Mouse (Mus musculus) limb, embryonic 12.5 days (tissue): Measurements from ENCODE around the gene Csrp1. TPM values are rescaled to one million over a fixed set of nuclear protein-coding genes. Genes with fewer than 3 reads are reported as not detected.

ENCODE experiments used
- ATAC-seq: fragments of 200-750 bp; cut with Nextera tagmentation; 2 replicates; pipeline ENCODE4 v1.8.0; 2017; ENCODE audit warnings: low read depth, moderate TSS enrichment; ENCODE audit not compliant: insufficient number of reproducible peaks, insufficient read depth, low FRiP score, low TSS enrichment
- H3K27ac ChIP-seq: fragments of 300-500 bp; sonication (generic); 2 replicates; pipeline ENCODE4 v1.5.1; 2016; ENCODE audit warnings: mild to moderate bottlenecking, moderate library complexity
- H3K27me3 ChIP-seq: fragments of 300-500 bp; sonication (generic); 2 replicates; pipeline ENCODE4 v1.6.1; 2016; ENCODE audit warnings: mild to moderate bottlenecking, moderate library complexity
- H3K36me3 ChIP-seq: fragments of 300-500 bp; sonication (generic); 2 replicates; pipeline ENCODE4 v1.6.1; 2016; ENCODE audit warnings: mild to moderate bottlenecking, moderate library complexity
- H3K4me1 ChIP-seq: fragments of 300-500 bp; sonication (generic); replicated peaks from 2 replicates; pipeline ENCODE4 v1.6.1; 2016
- H3K4me2 ChIP-seq: fragments of 300-500 bp; sonication (generic); 2 replicates; pipeline ENCODE4 v1.6.1; 2016; ENCODE audit warnings: mild to moderate bottlenecking, moderate library complexity
- H3K4me3 ChIP-seq: fragments of 300-500 bp; sonication (generic); replicated peaks from 2 replicates; pipeline ENCODE4 v1.5.1; 2016; ENCODE audit warnings: mild to moderate bottlenecking
- H3K9ac ChIP-seq: fragments of 300-500 bp; sonication (generic); replicated peaks from 2 replicates; pipeline ENCODE4 v1.6.1; 2016; ENCODE audit warnings: mild to moderate bottlenecking, moderate library complexity
- H3K9me3 ChIP-seq: fragments of 300-500 bp; sonication (generic); 2 replicates; pipeline ENCODE4 v1.6.1; 2016; ENCODE audit warnings: mild to moderate bottlenecking, moderate library complexity
- WGBS: fragments of 180-500 bp; shearing (Covaris S2); methylation state at CpG from one replicate; pipeline ENCODE4 v1.1.7; 2016; 5-methylcytosine and 5-hydroxymethylcytosine counted together
- polyA plus RNA-seq: library from polyadenylated mRNA; unstranded; fragments of >200 nt; fragmentation: Nextera tagmentation; extraction: Ambion mirVana; gene quantifications from 2 replicates; pipeline ENCODE4 v1.2.1, GENCODE M21; 2016

Csrp1 gene
- polyA plus RNA-seq, 1 experiment from 2014 or later, result 63.6 TPM

- no peak for ATAC-seq
- H3K4me2 ChIP-seq, result no peak overlapping the region
- H3K27me3 ChIP-seq, result no peaks in the 10 kb centered on the region
- 56% methylated on average over 3 of the region's 3 CpGs for WGBS
- H3K9ac ChIP-seq, result no peak overlapping the region
- H3K4me1 ChIP-seq, result peaks cover 19% of the 10 kb centered on the region
- no peaks in the 10 kb centered on the region for H3K9me3 ChIP-seq
- H3K36me3 ChIP-seq, result no peaks in the 10 kb centered on the region
- no peak overlapping the region for H3K4me3 ChIP-seq
- H3K27ac ChIP-seq, result no peak overlapping the region
These were observed 4.8 kb upstream of the Csrp1 start for GRCm38 (mm10) chr1:135714901-135715609.

- ATAC-seq, result peak; percentile 71
- Histone ChIP-seq H3K9me3 (no peaks in the 10 kb centered on the region), H3K27ac (no peak overlapping the region), H3K27me3 (no peaks in the 10 kb centered on the region), H3K4me1 (peaks cover 7% of the 10 kb centered on the region; the same call in 1 of the 2 replicates), H3K36me3 (no peaks in the 10 kb centered on the region), H3K4me2 (peak overlapping the region; percentile 31), H3K4me3 (no peak overlapping the region), H3K9ac (no peak overlapping the region)
- WGBS, result 21% methylated on average over 9 of the region's 9 CpGs
These were observed 375 bp upstream of the Csrp1 start for GRCm38 (mm10) chr1:135719486-135719885.

DNA sequence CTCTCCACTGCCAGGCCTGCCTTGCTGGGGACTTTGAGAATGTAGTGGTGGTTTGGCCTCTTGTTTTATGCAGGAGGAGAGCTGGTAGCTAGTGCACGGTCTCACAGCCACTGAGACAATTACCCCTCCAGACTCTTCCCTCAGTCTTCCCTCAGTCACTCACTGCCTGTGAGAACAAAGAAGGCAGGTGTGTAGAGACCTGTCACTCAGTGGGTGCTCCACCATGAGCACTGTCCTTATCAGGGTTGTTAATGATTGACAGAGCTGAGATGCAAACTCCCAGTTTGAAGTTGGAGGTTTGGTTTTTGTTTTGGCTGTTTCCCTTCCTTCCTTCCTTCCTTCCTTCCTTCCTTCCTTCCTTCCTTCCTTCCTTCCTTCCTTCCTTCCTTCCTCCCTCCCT lies 3.2 kb downstream of the Csrp1 start:
- Histone ChIP-seq H3K9ac (no peak overlapping the region), H3K27me3 (no peaks in the 10 kb centered on the region), H3K4me2 (no peak overlapping the region), H3K27ac (no peak overlapping the region), H3K4me3 (no peak overlapping the region), H3K36me3 (no peaks in the 10 kb centered on the region), H3K4me1 (peaks cover 3% of the 10 kb centered on the region; the same call in 1 of the 2 replicates), H3K9me3 (no peaks in the 10 kb centered on the region)
- no peak for ATAC-seq
- WGBS, result 47% methylated on average over 1 of the region's 1 CpGs

DNA sequence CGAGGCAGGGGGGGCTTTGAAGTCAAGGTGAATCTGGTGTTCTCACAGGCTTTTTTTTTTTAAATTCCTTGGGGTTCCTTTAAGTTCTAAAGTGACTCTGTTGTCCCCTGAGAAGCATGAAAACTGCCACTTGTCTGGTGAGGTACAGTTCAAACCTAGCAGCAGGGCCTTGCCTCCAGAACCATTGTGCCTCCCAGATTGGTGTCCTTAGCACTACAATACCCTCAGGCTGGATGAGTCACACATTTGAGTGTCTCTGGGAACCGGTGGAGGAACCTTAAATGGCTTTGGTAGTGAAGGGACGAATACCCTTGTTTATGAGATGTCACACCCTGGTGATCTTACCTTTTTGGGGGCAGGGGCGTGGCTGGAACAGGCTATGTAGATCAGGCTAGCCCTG lies 4.3 kb downstream of the Csrp1 start:
- H3K9ac ChIP-seq, result no peak overlapping the region
- H3K9me3 ChIP-seq, result no peaks in the 10 kb centered on the region
- H3K4me2 ChIP-seq, result no peak overlapping the region
- H3K4me1 ChIP-seq, result peaks cover 10% of the 10 kb centered on the region
- H3K27ac ChIP-seq, result no peak overlapping the region
- no peak for ATAC-seq
- H3K27me3 ChIP-seq, result no peaks in the 10 kb centered on the region
- 64% methylated on average over 4 of the region's 4 CpGs for WGBS
- H3K4me3 ChIP-seq, result no peak overlapping the region
- H3K36me3 ChIP-seq, result no peaks in the 10 kb centered on the region

GRCm38 (mm10) chr1:135725324-135725723 lies 5.5 kb downstream of the Csrp1 start:
- no peak overlapping the region for H3K4me2 ChIP-seq
- ATAC-seq, result no peak
- no peaks in the 10 kb centered on the region for H3K36me3 ChIP-seq
- no peak overlapping the region for H3K9ac ChIP-seq
- H3K4me1 ChIP-seq, result peaks cover 18% of the 10 kb centered on the region
- H3K27me3 ChIP-seq, result no peaks in the 10 kb centered on the region
- H3K27ac ChIP-seq, result no peak overlapping the region
- H3K4me3 ChIP-seq, result no peak overlapping the region
- no peaks in the 10 kb centered on the region for H3K9me3 ChIP-seq
- WGBS, result 89% methylated on average over 6 of the region's 6 CpGs

DNA sequence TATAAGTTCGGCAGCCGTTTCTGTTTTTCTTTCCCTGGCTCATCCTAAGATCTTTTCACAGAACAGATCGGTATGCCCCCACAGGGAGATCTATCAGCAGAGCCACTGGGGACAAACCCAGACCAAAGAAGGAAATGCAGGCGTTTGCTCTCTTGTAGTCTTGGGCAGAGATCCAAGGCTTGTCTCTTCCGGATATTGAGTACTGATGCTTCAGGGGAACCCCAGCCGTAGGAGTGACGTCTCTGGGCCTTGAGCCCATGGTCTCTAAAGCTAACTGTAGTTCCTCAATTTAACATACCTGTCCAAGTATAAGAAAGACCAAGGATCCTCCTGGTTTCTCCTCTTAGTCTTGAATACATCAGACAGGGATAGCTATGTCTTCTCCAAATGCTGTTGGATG lies 6.1 kb downstream of the Csrp1 start:
- Histone ChIP-seq H3K27me3 (no peaks in the 10 kb centered on the region), H3K4me2 (no peak overlapping the region), H3K9ac (no peak overlapping the region), H3K4me1 (peaks cover 23% of the 10 kb centered on the region), H3K4me3 (no peak overlapping the region), H3K9me3 (no peaks in the 10 kb centered on the region), H3K36me3 (no peaks in the 10 kb centered on the region), H3K27ac (no peak overlapping the region)
- 85% methylated on average over 7 of the region's 7 CpGs for WGBS
- ATAC-seq, result no peak

DNA sequence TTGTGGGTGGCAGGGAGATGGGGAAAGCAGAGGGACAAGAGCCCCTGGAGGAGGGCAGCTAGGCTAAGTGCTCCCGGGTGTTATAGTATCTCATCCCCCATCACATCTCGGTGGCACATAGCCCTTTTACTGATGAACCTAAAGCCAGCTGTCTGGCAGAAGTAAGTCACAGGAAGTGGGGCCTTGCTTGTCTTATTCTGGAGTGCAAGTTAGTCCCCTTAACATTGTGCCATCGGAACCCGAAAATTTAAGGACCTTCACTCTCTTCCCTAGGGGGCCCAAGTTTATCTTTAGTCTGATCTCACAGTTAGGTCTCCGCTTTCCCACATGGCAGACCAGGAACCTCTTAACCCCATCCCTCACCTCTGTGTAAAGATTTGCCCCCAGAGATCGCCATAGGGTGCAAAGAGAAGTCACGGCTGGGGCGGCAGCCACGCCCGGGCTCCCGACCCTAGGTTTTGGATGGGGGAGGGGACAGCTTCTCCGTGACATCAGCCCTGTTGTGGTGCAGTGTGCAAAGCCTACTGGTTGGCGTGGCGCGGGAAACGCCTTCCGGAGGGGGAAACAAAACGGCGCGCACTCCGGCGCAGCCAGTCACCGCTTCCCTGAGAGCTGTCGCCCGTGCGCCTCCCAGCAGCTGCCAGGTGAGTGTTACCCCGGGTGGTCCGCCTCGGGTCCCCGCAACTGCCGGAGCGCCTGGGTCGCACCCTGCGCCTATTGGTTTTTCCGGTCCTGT lies 8.9 kb downstream of the Csrp1 start:
- no peaks in the 10 kb centered on the region for H3K36me3 ChIP-seq
- peak; percentile 50 for ATAC-seq
- H3K9ac ChIP-seq, result peak overlapping the region; percentile 76
- H3K27me3 ChIP-seq, result no peaks in the 10 kb centered on the region
- H3K4me1 ChIP-seq, result peaks cover 52% of the 10 kb centered on the region
- peak overlapping the region; percentile 84 for H3K27ac ChIP-seq
- peak overlapping the region; percentile 64 for H3K4me3 ChIP-seq
- peak overlapping the region; percentile 80 for H3K4me2 ChIP-seq
- 2% methylated on average over 35 of the region's 35 CpGs for WGBS
- no peaks in the 10 kb centered on the region for H3K9me3 ChIP-seq

GRCm38 (mm10) chr1:135729367-135729713 lies 9.5 kb downstream of the Csrp1 start:
- WGBS, result under 1% methylated on average over 10 of the region's 11 CpGs
- no peak; the same call in 1 of the 2 replicates for ATAC-seq
- Histone ChIP-seq H3K4me2 (peak overlapping the region; percentile 80), H3K36me3 (no peaks in the 10 kb centered on the region), H3K4me3 (peak overlapping the region; percentile 64), H3K27me3 (no peaks in the 10 kb centered on the region), H3K9ac (peak overlapping the region; percentile 76), H3K27ac (peak overlapping the region; percentile 84), H3K9me3 (no peaks in the 10 kb centered on the region), H3K4me1 (peaks cover 57% of the 10 kb centered on the region)

DNA sequence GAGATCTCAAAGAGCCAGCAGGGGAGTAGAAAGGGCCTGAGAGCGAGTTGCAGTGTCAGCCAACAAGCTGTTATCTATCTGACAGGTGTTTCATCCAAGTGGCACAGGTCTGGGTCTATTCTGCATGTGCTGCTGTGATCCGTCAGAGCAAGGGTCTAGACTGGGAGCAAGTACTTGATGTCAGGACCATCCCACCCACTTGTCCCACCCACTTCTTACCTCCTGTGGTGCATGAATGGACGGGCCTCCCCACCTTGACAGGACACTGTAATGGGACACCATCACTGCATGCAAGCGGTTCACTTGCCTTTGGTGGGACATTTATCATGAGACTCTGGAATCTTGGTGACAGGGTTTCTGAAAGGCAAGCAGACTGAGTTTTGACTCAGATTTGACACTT lies 10.0 kb downstream of the Csrp1 start:
- Histone ChIP-seq H3K27me3 (no peaks in the 10 kb centered on the region), H3K4me3 (peak overlapping the region; percentile 64), H3K4me2 (peak overlapping the region; percentile 80), H3K27ac (peak overlapping the region; percentile 84), H3K9me3 (no peaks in the 10 kb centered on the region), H3K4me1 (peaks cover 62% of the 10 kb centered on the region), H3K36me3 (no peaks in the 10 kb centered on the region), H3K9ac (peak overlapping the region; percentile 76)
- 23% methylated on average over 4 of the region's 4 CpGs for WGBS
- ATAC-seq, result no peak

DNA sequence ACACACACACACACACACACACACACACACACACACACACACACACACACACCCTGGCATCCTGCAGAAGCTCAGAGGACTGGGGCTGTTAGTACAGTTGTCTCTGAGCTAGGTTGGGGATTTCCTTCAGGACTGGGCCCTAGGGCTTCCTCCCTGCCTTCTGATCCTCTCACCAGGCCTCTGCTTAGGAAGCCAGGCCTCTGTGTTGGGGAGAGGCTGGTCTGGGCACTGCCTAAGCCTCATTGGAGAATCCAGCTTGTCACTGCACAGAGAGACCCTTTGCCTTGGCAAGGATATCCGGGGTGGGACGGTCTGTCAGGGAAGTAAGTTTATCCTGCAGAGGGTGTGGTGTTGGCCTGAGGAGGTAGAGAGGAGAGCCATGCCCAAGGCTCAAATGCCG lies 10.4 kb downstream of the Csrp1 start:
- no peak for ATAC-seq
- peaks cover 67% of the 10 kb centered on the region for H3K4me1 ChIP-seq
- H3K4me3 ChIP-seq, result peak overlapping the region; percentile 64

GRCm38 (mm10) chr1:135731393-135731792 lies 11.5 kb downstream of the Csrp1 start:
- Histone ChIP-seq H3K9ac (0 out of 2 replicates have a peak overlapping the region, but pooled peaks have one; percentile 23), H3K27ac (peak overlapping the region; percentile 93), H3K9me3 (no peaks in the 10 kb centered on the region), H3K36me3 (no peaks in the 10 kb centered on the region), H3K4me2 (peak overlapping the region; percentile 34), H3K27me3 (no peaks in the 10 kb centered on the region), H3K4me1 (peaks cover 75% of the 10 kb centered on the region), H3K4me3 (no peak overlapping the region)
- 59% methylated on average over 7 of the region's 7 CpGs for WGBS
- no peak for ATAC-seq

More for the DNA sequence above, 10.4 kb downstream of the Csrp1 start:
- peak overlapping the region; percentile 84 for H3K27ac ChIP-seq
- peak overlapping the region; percentile 80 for H3K4me2 ChIP-seq
- no peaks in the 10 kb centered on the region for H3K27me3 ChIP-seq
- H3K36me3 ChIP-seq, result no peaks in the 10 kb centered on the region
- H3K9ac ChIP-seq, result peak overlapping the region; percentile 76; the same call in 1 of the 2 replicates
- WGBS, result 51% methylated on average over 3 of the region's 3 CpGs
- no peaks in the 10 kb centered on the region for H3K9me3 ChIP-seq
